Mouse (Mus musculus) left cerebral cortex, postnatal 4 days (tissue): ENCODE results near the gene Ccdc8. TPM values are rescaled to one million over a fixed set of nuclear protein-coding genes. Genes with fewer than 3 reads are reported as not detected.
"Not testable (repeated sequence)": the region's sequence is repeated elsewhere in the genome, so short reads cannot be mapped to it uniquely, and the experiment has no call there.

Experiments
- DNase-seq: peaks from one replicate; pipeline ENCODE4 v3.0.0-alpha.2; 2022
- intact Hi-C: fragments of 180-260 bp; cut with DNase I; formaldehyde crosslinking; loops from one replicate; pipeline ENCODE4 v1.15.1; 2025
- total RNA-seq, 2 experiments: library from RNA; stranded (reverse); gene quantifications; 2 replicates each; pipeline ENCODE4 v1.2.3; 2021

Ccdc8 gene
- total RNA-seq = 1 to 10 TPM; 3.3 to 4.3 TPM

DNA sequence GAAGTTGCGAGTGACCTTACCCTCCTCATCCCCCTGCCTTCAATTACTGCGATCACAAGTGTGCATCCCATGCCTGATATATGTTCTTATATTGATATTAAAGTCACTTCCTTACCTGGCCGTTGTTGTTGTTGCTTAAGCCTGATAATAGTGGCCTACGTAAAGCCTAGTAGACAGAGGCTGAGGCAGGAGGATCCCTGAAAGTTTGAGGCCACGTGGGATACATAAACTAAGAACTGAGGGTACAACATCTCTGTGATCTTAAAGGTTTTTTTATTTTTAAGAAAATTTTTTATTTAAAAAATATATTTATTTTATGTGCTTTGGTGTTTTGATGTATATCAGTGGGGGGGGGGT lies at the start of gene Ccdc8:
TSS of gene Ccdc8 (plus strand) at position 258 of the 357 bp plus-strand sequence.
- DNase-seq = no peak
- intact Hi-C loops = no loop called here

- DNase-seq = no peak
These were observed 49.6 kb upstream of the Ccdc8 start for GRCm38 (mm10) chr7:16942861-16943260.

DNA sequence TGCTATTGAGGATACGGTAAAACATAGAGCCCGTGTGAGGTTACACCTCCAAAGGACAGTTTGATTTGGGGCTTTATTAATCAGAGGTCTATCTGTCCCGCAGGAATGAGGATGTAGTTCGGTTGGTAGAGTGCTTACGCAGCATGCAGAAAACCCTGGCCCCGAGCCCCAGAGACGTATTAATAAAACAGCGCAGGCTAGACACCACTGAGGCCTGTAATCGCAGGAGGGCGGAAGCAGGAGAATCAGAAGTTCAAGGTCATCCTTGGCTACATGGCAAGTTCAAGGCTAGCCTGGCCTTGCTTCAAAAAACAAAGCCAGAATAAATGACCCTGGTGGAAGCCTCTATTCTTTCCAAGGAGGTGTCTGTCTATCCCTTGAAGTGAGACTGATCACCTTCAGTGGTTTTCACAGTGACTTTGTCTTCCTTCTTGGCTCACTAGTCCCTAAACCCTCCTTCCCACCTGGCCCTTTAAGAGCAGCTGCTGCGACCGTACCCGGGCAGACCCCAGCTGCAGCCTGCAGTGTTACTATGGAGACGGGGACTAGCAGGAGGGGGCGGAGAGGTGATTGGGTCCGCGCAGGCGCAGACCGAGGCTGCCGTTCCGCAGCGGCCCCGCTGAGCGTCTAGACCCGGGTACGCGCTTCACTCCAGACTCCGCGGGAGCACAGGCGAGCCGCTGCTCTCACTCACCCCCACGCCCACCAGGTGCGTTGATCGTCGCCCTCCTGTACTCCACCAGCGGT lies 48.3 kb upstream of the Ccdc8 start, which contains the start of gene Pnmal2:
TSS of gene Pnmal2 (plus strand) at position 622 of the 747 bp plus-strand sequence.
- intact Hi-C loops = no loop called here

More at GRCm38 (mm10) chr7:16942861-16943260, 49.6 kb upstream of the Ccdc8 start:
- intact Hi-C loops = no loop called here

DNA sequence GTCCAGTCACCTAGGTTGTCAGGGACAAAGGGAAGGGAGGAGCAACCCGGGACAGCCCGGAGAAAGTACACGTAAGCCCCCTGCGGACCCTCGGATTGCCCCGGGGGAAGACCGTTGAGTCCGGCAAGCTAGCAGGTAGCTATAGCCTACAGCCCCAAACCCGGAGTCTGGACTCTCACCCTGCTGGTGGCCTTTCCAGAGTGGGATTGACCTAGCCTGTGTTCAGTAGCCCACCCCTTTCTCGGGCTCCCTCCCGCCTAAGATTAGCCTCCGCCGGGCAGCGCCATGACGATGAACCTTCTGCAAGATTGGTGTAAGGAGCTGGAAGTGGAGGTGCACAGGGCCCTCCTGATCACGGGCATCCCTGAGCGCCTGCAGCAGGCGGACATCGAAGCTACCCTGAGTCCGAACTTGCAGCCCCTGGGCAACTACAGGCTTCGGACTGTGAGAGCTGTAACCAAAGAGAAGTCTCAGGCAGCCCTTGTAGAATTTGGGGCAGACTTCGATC lies 47.6 kb upstream of the Ccdc8 start:
- intact Hi-C loops = no loop called here
- DNase-seq = no peak

More for the DNA sequence above, 48.3 kb upstream of the Ccdc8 start, which contains the start of gene Pnmal2:
- peak; percentile 96 for DNase-seq

GRCm38 (mm10) chr7:16945419-16945818 lies 47.1 kb upstream of the Ccdc8 start:
- intact Hi-C loops = no loop called here
- DNase-seq = peak; percentile 53

GRCm38 (mm10) chr7:16946441-16947348 lies 45.8 kb upstream of the Ccdc8 start:
- DNase-seq = peak; percentile 83
- intact Hi-C loops = no loop called here

GRCm38 (mm10) chr7:16947349-16947895 lies 45.1 kb upstream of the Ccdc8 start:
- DNase-seq = peak; percentile 64
- intact Hi-C loops = no loop called here

GRCm38 (mm10) chr7:16947959-16948361 lies 44.5 kb upstream of the Ccdc8 start:
- peak; percentile 89 for DNase-seq
- intact Hi-C loops = no loop called here

- intact Hi-C loops = no loop called here
- DNase-seq = no peak
These were observed 43.5 kb upstream of the Ccdc8 start for GRCm38 (mm10) chr7:16948923-16949458.

- DNase-seq = peak; percentile 85
These were observed 42.3 kb upstream of the Ccdc8 start for GRCm38 (mm10) chr7:16949908-16950841.

DNA sequence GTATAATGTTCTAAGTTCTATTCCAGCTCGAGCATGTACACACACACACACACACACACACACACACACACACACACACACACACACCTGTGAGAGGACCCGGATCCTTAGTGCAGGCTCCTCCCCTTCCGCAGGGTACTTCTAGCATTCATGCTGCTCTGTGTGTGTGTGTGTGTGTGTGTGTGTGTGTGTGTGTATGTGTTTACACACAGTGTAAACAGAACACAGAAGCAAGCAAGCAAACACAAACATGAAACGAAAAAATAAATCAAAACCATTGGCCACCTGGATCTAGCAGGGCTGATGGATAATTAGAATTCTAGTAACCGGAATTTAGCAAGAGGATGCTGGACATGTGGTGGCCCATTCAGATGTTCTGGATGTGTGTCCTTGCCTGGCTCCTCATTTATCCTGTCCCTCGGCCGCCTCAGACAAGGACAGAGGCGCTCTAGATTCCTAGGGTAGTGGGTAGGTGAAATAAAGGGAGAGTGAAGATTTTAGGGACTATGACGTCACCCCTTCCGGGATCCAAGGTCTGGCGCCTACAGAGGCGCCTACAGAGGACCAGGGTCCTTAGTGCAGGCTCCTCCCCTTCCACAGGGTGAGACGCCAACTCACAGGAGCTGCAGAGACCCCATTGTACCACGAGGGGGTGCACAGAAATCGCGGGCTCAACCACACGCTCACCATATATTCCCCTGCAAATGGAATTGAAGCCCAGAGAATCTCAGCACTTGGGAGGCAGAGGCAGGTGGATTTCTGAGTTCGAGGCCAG lies 41.5 kb upstream of the Ccdc8 start:
- DNase-seq = peak; percentile 85
- intact Hi-C loops = loop anchor here (1.0 to 2.0 kb wide), 2 partner anchors 19 to 52 kb away; no protein-coding TSS in a partner anchor

More at GRCm38 (mm10) chr7:16949908-16950841, 42.3 kb upstream of the Ccdc8 start:
- intact Hi-C loops = loop anchor here (2.0 kb wide), 1 partner anchor 53 kb away; no protein-coding TSS in a partner anchor

GRCm38 (mm10) chr7:16953776-16954175 lies 38.7 kb upstream of the Ccdc8 start:
- DNase-seq, intact Hi-C loops: not testable (repeated sequence)

DNA sequence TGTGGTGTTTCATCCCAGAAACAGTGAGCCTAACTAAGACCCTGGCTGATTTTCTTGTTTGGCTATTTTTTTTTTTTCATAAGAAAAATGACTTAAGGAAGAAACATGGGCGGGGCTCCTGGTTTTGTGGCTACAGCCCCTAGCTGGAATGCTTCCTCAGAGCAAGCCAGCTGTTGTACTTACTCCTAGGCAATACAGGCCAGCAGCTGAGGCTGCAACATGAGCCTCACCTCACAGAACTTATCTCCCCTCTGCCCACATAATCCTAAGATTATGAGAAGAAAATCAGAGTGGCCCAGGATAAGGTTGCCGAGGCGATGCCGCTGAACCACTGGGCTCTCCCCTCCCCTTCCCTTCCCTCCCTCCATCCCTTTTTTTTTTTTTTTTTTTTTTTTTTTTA lies 36.8 kb upstream of the Ccdc8 start:
- intact Hi-C loops = no loop called here
- DNase-seq = no peak

DNA sequence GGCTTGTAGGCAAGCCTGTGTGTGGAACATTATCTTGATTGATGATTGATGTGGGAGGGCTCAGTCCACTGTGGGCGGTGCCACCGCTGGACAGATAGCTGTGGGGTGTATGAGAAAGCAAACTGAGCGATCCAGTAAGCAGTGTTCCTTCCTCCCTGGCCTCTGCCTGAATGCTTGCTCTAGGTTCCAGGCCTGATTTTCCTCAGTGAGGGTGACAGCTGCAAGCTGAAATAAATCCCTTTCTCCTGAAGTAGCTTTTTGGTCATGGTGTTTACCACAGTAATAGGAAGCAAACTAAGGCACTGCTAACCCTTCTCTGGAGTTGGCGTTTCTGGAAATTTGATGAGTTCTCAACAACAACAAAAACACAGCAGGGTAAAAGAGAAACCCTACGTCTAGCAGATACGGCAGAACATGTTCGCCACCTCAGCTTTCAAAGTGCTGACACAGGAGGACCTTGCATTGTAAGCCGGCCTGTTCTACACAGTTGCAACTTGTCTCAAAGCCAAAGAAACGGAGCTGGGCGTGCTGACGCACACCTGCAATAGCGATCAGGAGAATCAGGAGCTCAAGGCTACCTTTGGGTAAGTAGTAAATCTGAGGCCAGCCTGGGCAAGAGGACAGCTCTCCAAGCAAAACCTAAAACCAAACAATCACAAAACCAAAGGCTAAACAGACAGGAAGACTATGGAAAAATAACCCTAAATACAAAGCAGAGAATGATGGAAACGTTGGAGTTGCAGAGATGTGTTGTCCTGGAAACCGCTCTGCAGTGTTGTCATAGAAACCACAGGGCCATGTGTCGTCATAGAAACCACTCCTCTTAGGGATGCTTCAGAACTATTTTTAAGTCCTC lies 35.9 kb upstream of the Ccdc8 start:
- DNase-seq = no peak
- intact Hi-C loops = no loop called here

DNA sequence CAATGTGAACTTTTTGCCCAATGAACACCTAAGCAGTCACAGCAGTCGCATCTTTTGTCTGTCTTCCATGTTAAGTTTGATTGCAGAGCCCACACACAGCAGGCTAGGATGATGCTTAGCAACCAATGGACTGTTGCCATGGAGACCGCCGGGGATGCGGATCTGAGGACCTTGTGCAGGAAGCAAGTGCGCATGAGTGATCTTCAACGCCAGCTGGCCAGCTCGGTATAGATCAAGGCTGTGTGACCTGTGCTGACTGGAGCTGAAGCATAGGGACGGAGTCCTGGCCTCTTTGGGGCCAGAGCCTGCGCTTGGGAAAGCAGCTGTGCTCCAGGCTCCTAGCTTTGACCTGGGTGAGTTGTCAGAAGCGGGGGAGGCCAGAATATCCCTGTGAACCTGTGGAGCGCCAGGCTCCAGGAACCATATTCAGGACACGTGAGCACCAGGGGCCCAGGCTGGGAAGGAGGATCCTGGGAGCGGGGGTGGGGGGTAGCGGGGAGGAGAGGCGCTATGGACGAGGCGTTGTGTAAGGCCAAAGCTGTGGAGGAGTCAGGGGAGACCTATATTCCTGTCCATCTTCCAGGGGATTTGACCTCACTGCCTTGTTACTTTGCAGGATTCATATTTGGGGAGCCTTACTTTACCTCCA lies 32.8 kb upstream of the Ccdc8 start, which contains the start of gene Pnmal1:
TSS of gene Pnmal1 (plus strand) at position 141 of the 649 bp plus-strand sequence.
- peak; percentile 97 for DNase-seq
- intact Hi-C loops = no loop called here

GRCm38 (mm10) chr7:16961678-16962077 lies 30.8 kb upstream of the Ccdc8 start:
- intact Hi-C loops = no loop called here
- no peak for DNase-seq

GRCm38 (mm10) chr7:16968414-16968813 lies 24.1 kb upstream of the Ccdc8 start:
- intact Hi-C loops = no loop called here
- no peak for DNase-seq
